Mouse (Mus musculus): ENCODE measurements around the gene Myrf. TPM values are rescaled to one million over a fixed set of nuclear protein-coding genes. Genes with fewer than 3 reads are reported as not detected.
"Not testable (repeated sequence)": the region's sequence is repeated elsewhere in the genome, so short reads cannot be mapped to it uniquely, and the experiment has no call there.

Myrf gene
- polyA plus RNA-seq, 1 experiment from 2014 or later, result 4.2 TPM

GRCm38 (mm10) chr19:10171846-10172245 is 68.7 kb downstream of the Myrf start:
- Histone ChIP-seq H3K9me3 (replicated peaks) (no peaks in the 10 kb centered on the region), H3K4me3 (replicated peaks) (no peak overlapping the region), H3K4me1 (peaks cover under 1% of the 10 kb centered on the region; the same call in 1 of the 2 replicates), H3K27ac (no peak overlapping the region), H3K9ac (no peak overlapping the region), H3K36me3 (no peaks in the 10 kb centered on the region), H3K4me2 (no peak overlapping the region), H3K27me3 (no peaks in the 10 kb centered on the region)
- no peak for ATAC-seq (replicated peaks; ENCODE audit: low FRiP score)

GRCm38 (mm10) chr19:10171359-10171758 is 69.2 kb downstream of the Myrf start:
- no peak overlapping the region for H3K4me3 ChIP-seq (replicated peaks)
- H3K4me1 ChIP-seq, result no peaks in the 10 kb centered on the region
- 64% methylated on average over 7 of the region's 7 CpGs for WGBS
- no peak overlapping the region for H3K27ac ChIP-seq
- no peaks in the 10 kb centered on the region for H3K36me3 ChIP-seq
- no peaks in the 10 kb centered on the region for H3K27me3 ChIP-seq
- no peaks in the 10 kb centered on the region for H3K9me3 ChIP-seq (replicated peaks)
- H3K9ac ChIP-seq, result no peak overlapping the region
- H3K4me2 ChIP-seq, result no peak overlapping the region
- ATAC-seq (replicated peaks; ENCODE audit: low FRiP score), result no peak

GRCm38 (mm10) chr19:10170466-10170865 is 70.1 kb downstream of the Myrf start:
- Histone ChIP-seq H3K9me3 (replicated peaks) (no peaks in the 10 kb centered on the region), H3K9ac (no peak overlapping the region), H3K27me3 (no peaks in the 10 kb centered on the region), H3K4me1 (no peaks in the 10 kb centered on the region), H3K4me2 (no peak overlapping the region), H3K27ac (no peak overlapping the region), H3K36me3 (no peaks in the 10 kb centered on the region), H3K4me3 (replicated peaks) (no peak overlapping the region)
- 56% methylated on average over 1 of the region's 1 CpGs for WGBS
- ATAC-seq (replicated peaks; ENCODE audit: low FRiP score), result no peak

- H3K9me3 ChIP-seq (replicated peaks); ATAC-seq (replicated peaks; ENCODE audit: low FRiP score); H3K4me2 ChIP-seq; H3K27me3 ChIP-seq; H3K4me3 ChIP-seq (replicated peaks); H3K4me1 ChIP-seq; H3K27ac ChIP-seq; H3K9ac ChIP-seq; H3K36me3 ChIP-seq: not testable (repeated sequence)
- WGBS, result 93% methylated on average over 3 of the region's 3 CpGs
These were observed 70.7 kb downstream of the Myrf start for GRCm38 (mm10) chr19:10169692-10170330.

- Histone ChIP-seq H3K36me3 (no peaks in the 10 kb centered on the region), H3K27me3 (no peaks in the 10 kb centered on the region), H3K4me1 (no peaks in the 10 kb centered on the region), H3K4me2 (no peak overlapping the region), H3K9me3 (replicated peaks) (no peaks in the 10 kb centered on the region), H3K27ac (no peak overlapping the region), H3K9ac (no peak overlapping the region), H3K4me3 (replicated peaks) (no peak overlapping the region)
- no peak for ATAC-seq (replicated peaks; ENCODE audit: low FRiP score)
These were observed 71.4 kb downstream of the Myrf start for GRCm38 (mm10) chr19:10169179-10169578.

GRCm38 (mm10) chr19:10168441-10168840 is 72.1 kb downstream of the Myrf start:
- H3K9ac ChIP-seq, result no peak overlapping the region
- no peaks in the 10 kb centered on the region for H3K36me3 ChIP-seq
- ATAC-seq (replicated peaks; ENCODE audit: low FRiP score), result no peak
- no peak overlapping the region for H3K4me3 ChIP-seq (replicated peaks)
- H3K27me3 ChIP-seq, result no peaks in the 10 kb centered on the region
- 85% methylated on average over 3 of the region's 3 CpGs for WGBS
- H3K4me1 ChIP-seq, result no peaks in the 10 kb centered on the region
- no peak overlapping the region for H3K27ac ChIP-seq
- H3K4me2 ChIP-seq, result no peak overlapping the region
- no peaks in the 10 kb centered on the region for H3K9me3 ChIP-seq (replicated peaks)

GRCm38 (mm10) chr19:10167951-10168350 is 72.6 kb downstream of the Myrf start:
- no peak overlapping the region for H3K4me3 ChIP-seq (replicated peaks)
- no peaks in the 10 kb centered on the region for H3K4me1 ChIP-seq
- no peak for ATAC-seq (replicated peaks; ENCODE audit: low FRiP score)
- H3K27ac ChIP-seq, result no peak overlapping the region
- no peaks in the 10 kb centered on the region for H3K27me3 ChIP-seq
- H3K4me2 ChIP-seq, result no peak overlapping the region
- H3K36me3 ChIP-seq, result no peaks in the 10 kb centered on the region
- no peaks in the 10 kb centered on the region for H3K9me3 ChIP-seq (replicated peaks)
- WGBS, result 70% methylated on average over 1 of the region's 1 CpGs
- no peak overlapping the region for H3K9ac ChIP-seq

- WGBS, result 73% methylated on average over 4 of the region's 4 CpGs
- no peaks in the 10 kb centered on the region for H3K9me3 ChIP-seq (replicated peaks)
- H3K9ac ChIP-seq, result no peak overlapping the region
- no peak for ATAC-seq (replicated peaks; ENCODE audit: low FRiP score)
- no peak overlapping the region for H3K4me3 ChIP-seq (replicated peaks)
- H3K27ac ChIP-seq, result no peak overlapping the region
- no peaks in the 10 kb centered on the region for H3K4me1 ChIP-seq
- H3K36me3 ChIP-seq, result no peaks in the 10 kb centered on the region
- no peaks in the 10 kb centered on the region for H3K27me3 ChIP-seq
- no peak overlapping the region for H3K4me2 ChIP-seq
These were observed 73.4 kb downstream of the Myrf start for GRCm38 (mm10) chr19:10167112-10167511.

- not testable (repeated sequence) for H3K4me3 ChIP-seq (replicated peaks); ATAC-seq (replicated peaks; ENCODE audit: low FRiP score); H3K4me1 ChIP-seq; H3K9me3 ChIP-seq (replicated peaks); H3K4me2 ChIP-seq; H3K27me3 ChIP-seq; H3K36me3 ChIP-seq; H3K27ac ChIP-seq; H3K9ac ChIP-seq
- 89% methylated on average over 4 of the region's 4 CpGs for WGBS
These were observed 74.6 kb downstream of the Myrf start for GRCm38 (mm10) chr19:10165928-10166327.

- H3K4me1 ChIP-seq, result no peaks in the 10 kb centered on the region
- no peaks in the 10 kb centered on the region for H3K9me3 ChIP-seq (replicated peaks)
These were observed 76.7 kb downstream of the Myrf start for GRCm38 (mm10) chr19:10163896-10164295.

More at GRCm38 (mm10) chr19:10163896-10164295, 76.7 kb downstream of the Myrf start:
- Histone ChIP-seq H3K36me3 (no peaks in the 10 kb centered on the region), H3K27ac (no peak overlapping the region), H3K27me3 (no peaks in the 10 kb centered on the region), H3K9ac (no peak overlapping the region), H3K4me2 (no peak overlapping the region), H3K4me3 (replicated peaks) (no peak overlapping the region)
- ATAC-seq (replicated peaks; ENCODE audit: low FRiP score), result no peak
- WGBS, result 85% methylated on average over 3 of the region's 3 CpGs

Small RNAs within 50 kb of the gene (microRNA-seq; reads per million reads assigned to microRNA genes)
- 0.44 reads per million for gene Mir6993

Other genes starting within 250 kb of the Myrf start
- 1.4 and 1.7 TPM in 2 replicates for gene Best1, start 239.1 kb downstream of the Myrf start, polyA plus RNA-seq (2015; fragmentation: Nextera tagmentation; extraction: Ambion mirVana)
- gene Rab3il1, start 239.1 kb downstream of the Myrf start, polyA plus RNA-seq (2015; fragmentation: Nextera tagmentation; extraction: Ambion mirVana), result 28.0 and 34.3 TPM in 2 replicates
- 21.5 and 22.3 TPM in 2 replicates for gene Fads3, start 199.2 kb downstream of the Myrf start, polyA plus RNA-seq (2015; fragmentation: Nextera tagmentation; extraction: Ambion mirVana)
- gene Fads2, start 139.0 kb downstream of the Myrf start, polyA plus RNA-seq (2015; fragmentation: Nextera tagmentation; extraction: Ambion mirVana), result 76.5 and 98.4 TPM in 2 replicates
- 95.3 and 108 TPM in 2 replicates for gene Fads1, start 57.9 kb downstream of the Myrf start, polyA plus RNA-seq (2015; fragmentation: Nextera tagmentation; extraction: Ambion mirVana)
- 477 and 511 TPM in 2 replicates for gene Tmem258, start 36.7 kb downstream of the Myrf start, polyA plus RNA-seq (2015; fragmentation: Nextera tagmentation; extraction: Ambion mirVana)
- 109 and 111 TPM in 2 replicates for gene Fen1, start 36.6 kb downstream of the Myrf start, polyA plus RNA-seq (2015; fragmentation: Nextera tagmentation; extraction: Ambion mirVana)
- 3.1 and 3.7 TPM in 2 replicates for gene Dagla, start 64.1 kb upstream of the Myrf start, polyA plus RNA-seq (2015; fragmentation: Nextera tagmentation; extraction: Ambion mirVana)
- 1.5 and 2.3 TPM in 2 replicates for gene Syt7, start 148.3 kb upstream of the Myrf start, polyA plus RNA-seq (2015; fragmentation: Nextera tagmentation; extraction: Ambion mirVana)
- 0.69 and 0.73 TPM in 2 replicates for gene Lrrc10b, start 216.7 kb upstream of the Myrf start, polyA plus RNA-seq (2015; fragmentation: Nextera tagmentation; extraction: Ambion mirVana)
- gene Ppp1r32, start 242.2 kb upstream of the Myrf start, polyA plus RNA-seq (2015; fragmentation: Nextera tagmentation; extraction: Ambion mirVana), result not detected in 2 replicates